Mouse (Mus musculus) thymus, postnatal 36 days (tissue): ENCODE results near the gene Fcgr2b.
A peak's percentile ranks its signal among the peaks of the same experiment; 100 is the strongest.
"Not testable (repeated sequence)": the region's sequence is repeated elsewhere in the genome, so short reads cannot be mapped to it uniquely, and the experiment has no call there.

ENCODE experiments used
- DNase-seq, 2 experiments: peaks; one replicate each; pipeline ENCODE4 v3.0.0; 2022; ENCODE audit warnings: mixed read lengths in 2 of 2

The Fcgr2b gene

GRCm38 (mm10) chr1:170975350-170975749, 997 bp downstream of the Fcgr2b start:
- DNase-seq = not testable (repeated sequence)

DNA sequence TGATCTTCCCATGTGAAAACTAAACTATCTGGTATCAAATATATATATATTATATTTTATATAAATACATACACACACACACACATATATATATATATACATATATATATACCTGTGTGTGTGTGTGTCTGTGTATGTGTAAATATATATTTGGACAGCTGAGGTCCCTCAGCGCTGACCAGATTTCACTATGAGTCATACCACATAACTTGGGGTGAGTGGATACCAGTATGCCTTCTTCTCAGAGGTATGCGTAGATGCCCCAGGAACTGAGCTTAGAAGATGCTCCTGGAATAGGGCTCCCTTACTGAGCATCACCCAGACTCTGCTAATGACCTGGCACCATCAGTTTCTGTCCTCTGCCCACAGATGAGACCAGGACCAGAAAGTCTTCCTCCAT, 1.6 kb downstream of the Fcgr2b start:
- no peak for DNase-seq

- no peak for DNase-seq
Observed at GRCm38 (mm10) chr1:170974171-170974570, 2.2 kb downstream of the Fcgr2b start.

DNA sequence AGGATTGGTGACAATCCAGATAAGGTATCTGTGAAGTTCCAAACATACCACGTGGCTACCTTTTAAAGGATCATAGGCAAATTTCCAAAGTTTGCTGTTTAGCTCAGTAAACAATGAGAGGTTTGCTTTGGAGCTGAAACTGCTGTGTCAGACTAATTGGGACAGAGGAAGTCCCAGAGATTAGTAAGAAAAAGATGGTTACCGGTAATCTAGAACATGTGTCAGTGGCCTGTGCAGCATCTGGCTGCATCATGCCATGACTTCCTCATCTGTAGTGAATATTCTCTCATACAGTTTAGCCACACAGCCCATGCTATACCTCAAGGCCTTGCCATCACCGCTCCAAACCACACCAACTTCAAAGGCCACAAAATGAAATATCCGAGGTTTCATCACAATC, 3.4 kb downstream of the Fcgr2b start:
- DNase-seq = no peak

GRCm38 (mm10) chr1:170972494-170972893, 3.9 kb downstream of the Fcgr2b start:
- no peak for DNase-seq

DNA sequence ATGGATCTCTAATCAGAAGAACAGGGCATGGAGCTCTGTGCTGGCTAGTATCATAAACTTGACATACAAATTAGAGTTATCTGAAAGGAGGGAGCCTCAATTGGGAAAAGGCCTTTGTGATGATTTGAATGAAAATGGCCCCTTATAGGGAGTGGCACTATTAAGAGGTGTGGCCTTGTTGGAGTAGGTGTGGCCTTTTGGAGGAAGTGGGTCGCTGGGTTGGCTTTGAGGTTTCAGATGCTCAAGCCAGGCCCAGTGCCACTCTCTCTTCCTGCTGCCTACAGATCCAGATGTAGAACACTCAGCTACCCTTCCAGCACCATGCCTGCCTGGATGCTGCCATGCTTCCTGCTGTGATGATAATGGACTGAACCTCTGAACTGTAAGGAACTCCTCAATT, 7.8 kb downstream of the Fcgr2b start:
- DNase-seq = no peak

GRCm38 (mm10) chr1:170967581-170967980, 8.8 kb downstream of the Fcgr2b start:
- DNase-seq = no peak

DNA sequence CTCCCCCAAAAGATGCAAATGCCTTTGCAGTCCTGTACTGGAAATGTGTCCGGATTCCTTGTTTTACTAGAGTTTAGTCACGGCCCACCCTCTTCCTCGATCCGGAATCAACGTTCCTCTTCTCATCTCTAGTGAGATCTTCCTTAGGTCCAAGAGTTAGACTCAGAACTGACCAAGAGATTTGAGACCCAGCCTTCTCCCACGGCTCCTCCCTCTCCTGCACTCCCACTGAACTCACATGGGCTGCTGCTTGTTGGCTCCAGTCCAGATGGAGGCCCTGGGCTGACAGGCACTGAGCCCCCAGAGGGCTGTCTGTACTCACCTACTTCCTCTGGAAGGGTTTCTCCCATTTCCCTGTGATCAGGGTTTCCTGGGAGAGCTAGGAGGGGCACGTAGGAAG, 13.3 kb downstream of the Fcgr2b start:
- no peak for DNase-seq

DNA sequence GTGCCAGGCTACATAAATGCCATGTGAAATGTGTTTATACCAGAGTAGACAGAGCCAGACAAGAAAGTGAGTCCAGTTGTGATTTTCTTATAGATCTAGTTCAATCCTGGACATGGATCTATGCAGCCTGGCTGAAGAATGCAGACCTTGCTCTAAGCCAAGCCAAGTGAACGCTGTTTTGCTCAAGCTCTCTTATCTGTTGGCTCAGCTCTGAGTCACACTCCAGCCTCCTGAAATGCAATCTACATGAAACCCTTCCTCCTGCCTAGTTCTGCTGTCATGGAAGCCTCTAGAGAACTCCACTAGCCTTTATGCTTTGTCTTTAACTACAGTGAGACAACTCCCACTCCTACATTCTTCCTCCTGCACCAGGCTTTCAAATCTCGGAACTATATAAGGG, 14.0 kb downstream of the Fcgr2b start:
- no peak for DNase-seq

- DNase-seq = no peak
Observed at GRCm38 (mm10) chr1:170961101-170961500, 15.2 kb downstream of the Fcgr2b start.

- DNase-seq = no peak
Observed at GRCm38 (mm10) chr1:170959791-170960190, 16.6 kb downstream of the Fcgr2b start.

DNA sequence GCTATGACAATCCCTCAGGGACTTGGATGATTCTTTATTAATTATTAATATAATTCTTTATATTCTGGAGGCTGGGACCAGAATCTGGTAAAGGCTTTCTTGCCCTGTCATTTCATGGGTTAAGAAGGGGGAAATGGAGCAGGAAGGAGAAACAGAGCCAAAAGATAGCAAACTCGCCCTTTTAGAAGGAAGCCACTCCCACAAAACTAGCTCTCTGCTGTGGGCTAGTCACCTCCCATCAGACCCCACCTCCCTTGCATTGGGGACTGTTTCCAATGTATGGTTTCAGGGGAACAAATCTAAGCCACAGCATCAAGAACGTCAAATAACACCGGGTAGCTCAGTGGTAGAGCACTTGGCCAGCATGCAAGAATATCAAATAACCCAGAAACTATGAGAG, 18.1 kb downstream of the Fcgr2b start:
- no peak for DNase-seq

DNA sequence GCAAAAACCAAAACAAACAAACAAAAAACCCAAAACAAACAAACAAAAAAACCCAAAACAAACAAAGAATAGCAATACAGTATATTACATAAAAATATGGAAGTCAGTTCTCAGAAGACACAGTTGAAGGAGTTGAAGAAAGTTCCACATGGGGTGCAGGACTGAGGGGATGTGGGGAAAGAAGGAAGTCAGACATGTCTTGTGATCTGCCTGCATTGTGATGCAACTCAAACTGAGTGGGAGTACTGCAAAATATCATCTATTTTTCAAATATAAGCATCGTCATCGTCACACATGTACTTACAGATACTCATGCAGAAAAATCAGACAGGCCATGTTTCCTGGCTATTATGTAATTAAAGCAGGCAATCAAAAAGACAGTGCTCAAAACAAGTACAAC, 23.2 kb downstream of the Fcgr2b start:
- no peak for DNase-seq

DNA sequence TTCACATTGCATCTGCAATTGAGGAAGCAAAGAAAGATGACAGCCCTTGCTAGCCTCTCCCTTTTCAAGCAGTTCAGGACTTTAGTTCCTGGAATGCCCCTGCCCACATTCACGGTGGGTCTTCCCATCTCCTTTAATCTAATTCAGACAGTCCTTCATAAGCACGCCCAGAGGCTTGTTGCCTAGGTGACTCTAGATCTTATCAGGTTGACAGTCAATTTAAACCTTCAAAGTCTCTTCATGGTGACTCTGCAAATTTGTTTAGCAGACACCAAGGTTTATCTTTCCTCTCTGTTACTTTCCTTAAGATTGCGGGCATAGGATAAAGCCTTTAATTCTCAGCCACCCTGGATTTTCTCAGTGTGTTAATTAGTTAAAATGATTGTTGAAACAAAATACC, 25.6 kb downstream of the Fcgr2b start:
- DNase-seq = no peak

- DNase-seq = not testable (repeated sequence)
Observed at GRCm38 (mm10) chr1:170944908-170945307, 31.4 kb downstream of the Fcgr2b start.

GRCm38 (mm10) chr1:170944151-170944550, 32.2 kb downstream of the Fcgr2b start:
- not testable (repeated sequence) for DNase-seq

DNA sequence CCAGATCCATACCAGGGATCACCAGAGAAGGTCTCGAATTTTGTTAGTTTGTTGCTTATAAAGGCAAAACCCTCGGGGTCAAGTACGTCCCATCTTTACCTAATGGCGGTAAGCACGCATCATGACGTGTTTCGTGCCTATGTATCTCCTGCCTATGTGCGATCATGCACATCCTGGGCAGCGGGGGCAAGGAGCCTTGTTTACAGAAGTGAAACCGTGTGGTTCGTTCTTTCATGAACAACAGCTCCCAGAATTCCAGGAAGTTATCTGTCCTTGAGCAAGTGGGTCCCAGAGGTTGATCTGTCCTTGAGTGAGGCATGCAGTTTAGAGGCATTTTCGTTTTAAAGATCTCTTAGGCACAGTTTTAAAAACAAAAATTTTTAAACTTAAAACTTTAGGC, 37.1 kb downstream of the Fcgr2b start:
- no peak for DNase-seq

- DNase-seq = no peak
Observed at GRCm38 (mm10) chr1:170934383-170934782, 42.0 kb downstream of the Fcgr2b start.

DNA sequence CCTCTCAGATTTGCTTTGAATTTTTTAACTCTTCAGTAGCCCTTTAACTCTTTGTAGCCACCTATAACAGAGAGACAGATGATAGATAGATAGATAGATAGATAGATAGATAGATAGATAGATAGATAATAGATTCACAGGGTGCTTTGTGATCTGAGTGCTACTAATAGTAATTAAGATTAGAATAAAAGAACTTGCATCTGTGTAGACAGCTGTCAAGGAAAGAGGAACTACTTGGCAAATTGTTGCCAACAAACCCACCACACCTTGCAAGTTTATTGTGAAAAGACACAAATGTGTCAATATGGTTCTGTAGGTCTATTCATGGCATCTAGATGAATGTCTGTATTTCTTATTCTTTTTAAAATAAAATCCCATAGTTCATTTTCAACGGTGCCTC, 42.4 kb downstream of the Fcgr2b start:
- DNase-seq = no peak

DNA sequence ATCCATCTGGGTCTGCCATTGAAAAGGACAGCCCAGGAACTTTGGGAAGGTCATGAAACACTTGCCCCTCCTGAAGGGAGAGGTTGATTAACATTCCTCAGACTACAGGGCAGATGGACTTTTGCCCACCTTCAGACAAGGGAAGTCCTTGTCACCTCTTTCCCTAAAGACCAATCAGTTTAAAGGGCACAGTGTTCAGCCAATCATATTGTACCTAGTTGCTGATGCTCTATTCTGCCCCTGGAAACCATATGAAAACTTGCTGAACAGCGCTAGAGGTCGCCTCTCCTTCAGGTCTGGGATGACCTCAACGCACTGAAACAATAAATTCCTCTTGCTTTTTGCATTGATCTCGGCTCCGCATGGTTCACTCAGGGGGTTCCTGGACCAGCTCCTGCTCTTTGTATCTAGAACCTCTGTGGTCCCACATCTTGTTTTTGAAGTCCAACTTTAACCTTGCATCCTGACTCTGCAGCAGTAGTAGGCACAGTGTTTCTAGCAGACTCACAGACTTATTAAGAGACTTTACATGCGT, 42.9 kb downstream of the Fcgr2b start:
- DNase-seq = no peak

GRCm38 (mm10) chr1:170932043-170932442, 44.3 kb downstream of the Fcgr2b start:
- DNase-seq = no peak

- no peak for DNase-seq
Observed at GRCm38 (mm10) chr1:170929245-170929644, 47.1 kb downstream of the Fcgr2b start.

GRCm38 (mm10) chr1:170928467-170928866, 47.9 kb downstream of the Fcgr2b start:
- no peak for DNase-seq

DNA sequence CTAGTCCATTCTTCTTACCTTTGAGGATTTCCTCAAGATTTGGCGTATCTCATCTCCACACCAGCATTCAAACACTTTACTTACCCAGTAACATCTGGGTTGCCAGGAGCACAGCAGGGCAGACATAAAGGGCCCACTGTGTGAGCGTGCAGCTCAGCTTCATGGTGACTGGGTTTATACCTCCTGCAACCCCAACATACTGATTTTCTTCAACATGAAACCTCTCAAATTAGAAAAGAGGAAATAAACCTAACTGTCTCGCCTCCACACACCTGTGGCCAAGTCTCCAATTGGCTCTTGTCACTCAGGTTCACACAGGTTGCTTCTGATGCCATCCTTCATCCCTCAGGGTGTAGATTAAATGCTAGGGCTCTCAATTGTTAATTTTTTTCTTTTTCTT, 49.0 kb downstream of the Fcgr2b start, which contains the start of gene Fcrla:
Fcrla (minus strand) TSS at position 206 of the 400 bp plus-strand sequence.
- no peak for DNase-seq

DNA sequence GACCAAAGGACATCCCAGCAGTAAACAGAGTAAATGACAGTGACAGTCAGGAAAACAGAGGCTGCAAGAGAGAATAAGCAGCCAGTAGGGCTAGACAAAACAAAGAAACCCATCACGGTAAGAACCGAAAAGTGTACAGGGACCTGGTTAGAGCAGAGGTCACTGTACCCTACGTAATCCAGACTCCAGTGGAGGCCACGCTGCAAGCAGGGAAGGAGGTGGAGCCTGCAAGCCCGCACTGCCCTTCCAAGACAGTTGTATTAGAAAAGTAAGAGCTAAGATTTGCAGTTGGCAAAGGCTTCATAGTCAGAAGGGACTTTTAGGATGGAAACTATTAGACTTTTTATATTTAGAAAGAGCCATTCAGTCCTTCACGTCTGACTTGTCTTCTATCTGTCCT, 49.4 kb downstream of the Fcgr2b start:
- DNase-seq = no peak

DNA sequence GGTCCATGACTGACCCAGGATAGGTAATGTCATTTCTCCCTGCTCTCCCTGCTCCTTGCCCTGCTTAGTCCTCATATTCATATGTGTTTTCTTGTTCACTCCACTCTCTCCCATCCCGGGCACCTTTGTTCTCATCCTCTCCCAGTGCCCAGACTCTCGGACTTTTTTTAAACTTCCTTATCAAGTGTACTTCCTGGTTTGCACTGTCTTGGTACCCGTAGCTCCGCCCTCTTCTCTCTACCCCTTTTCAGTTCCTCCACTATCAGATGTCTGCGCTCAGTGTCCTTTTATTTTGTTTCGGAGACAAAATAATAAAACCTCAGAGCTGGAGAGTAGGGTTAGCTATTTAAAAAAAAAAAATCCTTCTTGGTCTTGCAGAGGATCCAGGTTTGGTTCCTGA, 51.9 kb downstream of the Fcgr2b start:
- DNase-seq = peak; percentile 22 to 26
